Mouse (Mus musculus) layer of hippocampus, postnatal 10 days (tissue): ENCODE results near the gene Prmt9. TPM values are rescaled to one million over a fixed set of nuclear protein-coding genes. Genes with fewer than 3 reads are reported as not detected.

Experiments
- DNase-seq, 2 experiments: peaks; one replicate each; pipeline ENCODE4 v3.0.0; 2021; ENCODE audit warnings: low spot score in 2 of 2
- long read RNA-seq: library from polyadenylated mRNA; stranded (forward); transcript quantifications from one replicate; pipeline ENCODE4 v2.0.0, GENCODE M21; 2023
- total RNA-seq, 2 experiments: library from RNA; stranded (reverse); gene quantifications; 2 replicates each; pipeline ENCODE4 v1.2.3; 2021

The Prmt9 gene
- total RNA-seq, result 10 to 100 TPM; 28.8 to 29.7 TPM
- long read RNA-seq, transcript Prmt9-201 (12 exons, 2,781 nt), result major isoform, 22 of 33 reads
- long read RNA-seq, partial matches to known transcripts, result 3 of 33 reads
- long read RNA-seq, other reads (novel, unspliced or antisense), result 5 of 33 reads

DNA sequence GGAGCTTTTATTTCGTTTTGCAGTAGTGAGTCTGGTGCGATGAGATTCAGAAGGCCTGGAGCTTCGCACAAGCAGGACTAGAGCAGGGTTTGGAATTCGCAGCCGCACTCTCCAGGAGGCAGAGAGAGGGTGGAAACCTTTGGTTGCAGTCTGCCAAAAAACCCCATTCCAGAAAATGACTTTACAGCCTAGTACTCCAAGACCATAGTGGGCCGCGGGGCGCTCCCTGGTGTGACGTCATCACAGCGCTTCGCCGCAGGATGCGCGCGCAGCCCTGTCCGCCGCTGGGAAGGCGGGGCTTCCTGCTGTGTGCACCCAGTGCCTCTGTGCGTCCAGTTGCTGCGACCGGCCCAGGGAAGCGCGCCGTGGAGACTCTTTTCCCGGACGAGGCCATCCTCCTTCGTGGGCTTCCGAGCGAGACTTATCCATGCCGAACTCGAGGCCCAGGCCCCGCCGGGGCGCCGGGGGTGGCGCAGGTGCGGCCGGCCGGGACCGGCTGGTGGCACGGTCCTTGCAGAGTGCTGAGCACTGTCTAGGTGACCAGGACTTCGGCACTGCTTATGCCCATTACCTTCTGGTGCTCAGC is at the start of gene Prmt9:
Gene Prmt9 (plus strand): TSS at position 277 of the 586 bp plus-strand sequence.
- peak; percentile 93 to 96 for DNase-seq

DNA sequence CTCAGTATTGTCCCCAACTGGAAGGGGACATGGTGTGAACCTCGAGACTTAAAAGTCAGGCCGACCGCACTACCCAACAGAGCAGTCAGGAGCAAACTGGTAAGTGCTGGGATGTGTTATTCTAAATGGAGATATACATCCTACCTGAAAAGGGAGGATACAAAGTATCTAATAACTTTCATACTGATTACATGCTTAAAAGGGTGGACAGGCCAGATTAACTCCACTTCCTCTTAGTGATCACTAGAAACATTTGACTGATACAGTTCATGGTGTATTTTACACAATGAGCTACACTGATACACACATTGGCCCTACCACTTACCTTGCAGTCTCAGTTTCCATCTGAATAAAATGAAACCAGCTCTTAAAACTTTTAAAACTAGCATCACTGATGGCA is 48.9 kb upstream of the Prmt9 start:
- DNase-seq, result no peak

DNA sequence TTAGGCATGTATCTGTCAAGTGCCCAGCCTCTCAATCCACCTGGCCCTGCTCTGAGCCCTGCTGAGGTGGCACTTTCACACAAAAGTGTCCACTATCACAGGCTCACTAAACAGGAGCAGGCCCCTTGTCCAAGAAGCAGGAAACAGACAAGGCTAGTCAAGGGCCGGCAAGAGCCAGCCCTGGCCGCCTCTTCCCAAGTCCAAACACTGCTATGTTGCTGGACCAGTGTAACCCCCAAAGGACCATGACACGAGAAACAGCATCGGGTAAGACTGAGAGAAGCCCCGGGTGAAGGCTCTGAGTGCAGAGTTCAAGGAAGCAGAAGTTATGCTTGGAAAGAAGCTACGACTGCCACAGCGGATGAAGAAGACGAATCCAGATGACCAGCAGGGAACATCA is 48.1 kb upstream of the Prmt9 start:
- DNase-seq, result no peak

DNA sequence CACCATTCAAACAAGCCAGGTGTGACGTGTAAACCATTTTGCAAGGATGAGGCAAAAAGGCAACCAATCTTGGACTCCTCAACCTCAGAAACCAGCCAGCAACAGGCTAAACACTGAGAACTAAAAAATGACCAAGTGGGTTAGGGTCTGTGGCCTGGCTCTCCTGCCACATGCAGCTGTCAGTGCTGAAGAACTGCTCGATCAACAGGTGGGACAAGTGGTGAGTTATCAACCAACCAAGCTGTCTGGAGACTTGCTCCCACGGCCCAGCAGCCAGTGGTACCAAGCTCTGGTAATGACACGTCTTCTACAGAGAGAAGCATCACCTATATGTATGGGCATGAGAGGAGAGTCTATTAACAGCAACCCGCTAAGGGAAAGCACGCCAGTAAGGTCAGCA is 46.6 kb upstream of the Prmt9 start:
- no peak for DNase-seq

DNA sequence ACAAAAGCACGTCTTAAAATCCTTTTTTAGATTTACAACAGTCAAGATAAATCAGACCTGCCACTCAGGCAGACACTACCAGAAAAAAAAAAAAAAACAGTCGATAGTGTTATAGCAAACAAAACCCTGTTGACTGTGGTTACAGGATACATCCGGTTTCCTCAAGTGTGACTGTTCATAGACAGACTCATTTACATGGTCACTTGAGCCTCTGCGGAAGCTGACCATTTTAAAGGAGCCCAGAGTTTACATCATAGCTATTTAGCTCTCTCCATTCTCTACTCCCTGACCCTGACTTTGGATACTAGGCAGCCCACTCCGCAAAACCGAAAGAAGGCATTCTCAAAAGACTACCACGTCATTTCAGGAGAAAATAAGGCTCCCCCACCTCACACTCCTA is 42.7 kb upstream of the Prmt9 start:
- no peak for DNase-seq

DNA sequence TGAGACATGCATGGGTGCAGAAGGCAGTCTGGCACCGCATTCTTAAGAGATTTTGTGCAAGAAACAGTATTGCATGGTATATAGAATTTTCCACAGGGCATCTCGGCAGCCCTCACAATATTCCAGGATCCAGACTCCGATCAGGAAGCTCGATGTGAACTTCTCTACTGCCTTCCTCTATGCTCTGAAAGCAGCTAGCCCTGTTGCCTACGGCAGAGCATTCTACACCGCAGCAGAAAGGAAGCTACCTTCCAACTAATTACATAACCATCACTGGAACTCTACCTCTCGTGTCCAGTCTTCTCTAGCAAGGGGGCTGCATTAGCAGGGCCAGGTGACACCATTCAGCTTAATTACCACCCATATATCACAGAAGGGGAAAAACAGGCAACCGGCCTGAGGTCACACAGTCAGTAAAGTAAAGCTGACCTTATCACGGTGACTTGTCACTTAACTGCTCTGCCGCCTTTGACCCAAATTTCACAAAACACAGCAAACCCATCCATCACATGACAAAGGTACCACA is 41.6 kb upstream of the Prmt9 start:
- no peak for DNase-seq

- DNase-seq, result no peak
These were observed 40.2 kb upstream of the Prmt9 start for GRCm38 (mm10) chr8:77509044-77509443.

GRCm38 (mm10) chr8:77510426-77510825 is 38.8 kb upstream of the Prmt9 start:
- DNase-seq, result no peak

- DNase-seq, result no peak
These were observed 37.3 kb upstream of the Prmt9 start for GRCm38 (mm10) chr8:77511750-77512493.

DNA sequence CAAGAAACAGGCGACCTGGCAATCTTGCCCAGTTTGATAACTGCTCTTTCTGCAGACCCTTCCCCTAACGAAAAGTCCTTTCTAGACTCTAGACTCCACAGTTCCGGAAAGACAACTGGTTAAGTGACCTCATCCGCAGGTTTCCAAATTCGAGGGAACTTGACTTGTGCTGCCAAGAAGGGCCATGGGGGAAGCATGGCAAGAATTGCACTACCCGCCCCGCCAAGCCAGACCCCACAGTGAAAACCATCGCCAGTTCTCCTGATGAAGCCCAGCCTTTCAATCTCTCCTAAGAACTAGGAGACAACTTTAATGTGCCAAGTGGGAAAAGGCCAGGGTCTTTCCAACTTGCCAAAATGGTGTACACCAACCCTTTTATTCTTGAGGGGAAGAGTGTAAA is 34.0 kb upstream of the Prmt9 start:
- no peak for DNase-seq

DNA sequence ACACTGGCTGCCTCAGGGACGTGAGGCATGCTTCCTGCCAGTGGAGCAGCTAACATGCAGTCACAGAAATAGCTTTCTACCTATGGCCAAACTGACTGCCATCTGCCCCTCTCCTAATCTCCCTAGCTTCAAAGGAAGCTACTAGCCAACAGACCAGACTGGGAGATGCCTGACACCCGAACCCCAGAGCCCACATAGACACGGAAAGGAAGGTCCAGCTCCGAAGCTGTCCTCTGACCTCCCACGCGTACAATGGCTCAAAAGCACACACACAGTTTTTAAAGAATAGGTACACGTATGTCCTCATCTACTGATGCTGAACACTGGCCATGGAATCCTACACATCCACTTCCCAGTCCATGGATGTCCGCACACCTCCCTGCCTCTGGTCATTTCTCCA is 33.4 kb upstream of the Prmt9 start:
- no peak for DNase-seq

DNA sequence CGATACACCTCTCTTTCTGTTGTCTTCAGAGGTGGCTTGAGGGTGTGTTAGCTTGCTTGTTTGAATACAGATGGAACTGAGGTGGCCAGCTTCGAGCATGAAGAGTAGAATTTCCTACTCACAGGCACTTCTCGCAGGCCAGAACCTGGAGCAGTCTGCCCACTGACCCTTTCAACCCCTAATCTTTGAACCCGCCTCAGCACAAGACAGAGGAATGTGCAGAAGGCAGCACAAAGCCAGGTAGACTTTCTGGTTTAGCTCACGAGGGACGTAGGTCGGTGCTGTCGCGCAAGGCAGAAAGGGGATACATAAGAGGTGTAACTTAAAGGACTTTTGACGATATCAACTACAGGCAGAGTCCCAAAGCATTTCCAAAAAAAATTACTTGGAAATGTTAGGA is 32.4 kb upstream of the Prmt9 start:
- no peak for DNase-seq

DNA sequence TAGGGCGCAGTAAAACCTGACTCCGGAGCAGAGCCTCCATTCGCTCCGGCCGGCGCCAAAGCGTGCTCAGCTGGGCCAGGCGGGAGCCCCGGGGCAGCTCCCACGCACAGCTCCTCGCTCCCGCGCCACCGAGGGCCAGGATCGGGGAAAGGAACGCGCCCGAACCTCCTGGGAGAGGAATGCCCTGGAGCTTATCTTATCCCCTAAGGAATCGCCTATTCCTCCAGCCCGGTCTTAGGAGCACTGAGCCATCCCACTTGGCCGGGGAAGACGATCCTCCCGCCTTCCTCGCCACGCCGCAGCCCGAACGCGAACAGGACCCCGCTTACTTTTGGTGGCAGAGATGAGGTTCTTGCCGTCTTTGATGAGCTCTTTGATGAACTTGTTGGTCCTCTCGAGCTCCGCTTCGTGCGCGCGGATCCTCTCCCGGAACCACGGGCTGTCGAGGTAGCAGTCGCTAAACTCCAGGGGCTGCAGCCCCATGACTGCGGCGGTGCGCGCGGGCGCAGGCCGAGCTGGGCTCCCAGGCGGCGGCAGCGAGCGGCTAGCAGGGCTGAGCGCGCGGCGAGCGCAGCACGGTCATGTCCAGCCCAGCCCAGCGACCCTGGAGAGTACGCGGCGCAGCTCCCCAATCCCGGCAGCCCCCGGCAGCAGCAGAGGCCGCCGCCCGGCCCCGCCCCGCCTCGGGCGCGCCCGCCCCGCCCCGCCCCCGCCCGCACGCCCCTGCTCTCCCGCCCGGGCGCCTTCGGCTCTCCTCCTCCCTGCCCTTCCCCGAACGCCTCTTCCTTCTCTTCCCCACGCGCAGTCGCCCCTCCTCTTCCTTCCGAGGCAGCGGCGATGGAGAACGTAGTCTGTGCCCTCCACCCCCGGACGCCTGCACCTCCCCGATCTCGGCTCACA is 31.6 kb upstream of the Prmt9 start, which contains the start of gene Arhgap10:
Gene Arhgap10 (minus strand): TSS at position 653 of the 900 bp plus-strand sequence.
- DNase-seq, result peak; percentile 53 to 64

DNA sequence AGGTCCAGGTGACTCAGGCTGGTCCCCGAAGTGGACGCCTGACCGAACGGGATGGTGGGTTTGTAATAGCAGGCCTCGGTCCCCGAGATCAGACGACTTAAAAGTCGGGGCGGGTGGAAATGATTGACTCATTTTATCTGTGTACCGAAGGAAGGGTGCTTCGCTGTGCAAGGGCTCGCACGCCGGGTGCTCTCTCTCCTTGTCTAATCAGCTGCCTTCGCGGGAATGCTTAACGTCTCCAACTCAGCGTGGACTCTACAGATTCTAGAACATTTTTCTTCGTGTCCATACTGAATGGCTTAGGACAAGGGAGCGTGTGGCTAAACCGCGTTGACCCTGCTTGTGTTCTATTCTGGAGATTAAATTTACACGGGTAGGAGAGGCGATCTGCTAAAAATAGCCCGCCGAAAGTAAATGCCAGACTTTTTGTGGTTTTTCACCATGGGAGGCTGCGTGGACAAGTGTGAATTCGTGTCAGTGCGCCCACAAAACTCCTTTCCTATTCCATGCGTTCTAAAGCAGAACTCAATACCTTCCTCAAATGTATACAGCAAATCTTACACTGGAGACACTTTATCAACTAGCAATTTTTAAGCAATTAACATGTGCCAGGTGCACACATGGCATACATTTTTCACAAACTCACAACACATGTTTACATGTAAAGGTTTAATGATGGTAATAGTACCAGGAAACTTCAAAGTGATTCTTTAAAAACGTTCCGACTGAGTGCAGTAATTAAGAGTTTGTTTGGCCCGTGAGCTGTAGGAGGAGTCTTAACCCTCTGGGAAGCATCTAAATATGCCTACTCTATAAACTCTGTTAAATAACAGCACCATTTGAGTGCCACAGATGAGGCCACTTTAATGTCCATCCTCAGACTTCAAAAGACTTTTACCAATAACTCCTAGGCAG is 30.7 kb upstream of the Prmt9 start:
- no peak for DNase-seq

- DNase-seq, result no peak
These were observed 28.6 kb upstream of the Prmt9 start for GRCm38 (mm10) chr8:77520601-77521000.

DNA sequence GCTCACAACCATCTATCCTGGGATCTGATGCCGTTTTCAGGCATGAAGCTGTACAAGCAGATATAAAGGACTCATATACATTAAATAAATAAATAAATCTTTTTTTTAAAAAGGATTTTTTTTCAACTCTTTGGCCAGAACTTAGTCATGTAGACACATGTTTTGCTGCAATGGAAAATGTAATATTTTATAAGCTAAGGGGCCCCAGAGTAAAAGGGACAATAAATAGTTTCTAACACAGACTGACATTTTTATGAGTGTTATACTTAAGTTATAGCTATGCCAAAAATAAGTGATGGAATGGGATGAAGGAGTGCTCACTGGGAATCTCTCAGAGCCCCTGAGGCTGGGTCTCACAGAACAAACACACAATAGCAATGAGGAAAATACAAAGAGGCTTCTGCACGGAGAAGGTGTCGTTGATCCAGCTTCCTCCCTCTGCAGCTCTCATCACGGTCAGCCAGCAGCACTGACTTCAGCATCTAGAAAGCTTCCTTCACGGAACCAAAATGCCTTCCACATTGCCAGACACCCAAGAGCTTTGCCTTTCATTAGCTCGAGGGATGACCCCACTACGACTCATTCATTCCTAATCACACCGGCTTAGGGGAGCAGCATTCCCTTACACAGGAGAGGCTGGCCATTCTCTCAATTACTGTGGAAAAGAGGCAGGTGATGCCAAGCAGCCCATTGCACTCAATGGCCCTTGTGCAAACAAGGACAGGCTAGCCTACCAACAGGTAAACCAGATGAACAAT is 28.0 kb upstream of the Prmt9 start:
- no peak for DNase-seq

- DNase-seq, result no peak
These were observed 26.2 kb upstream of the Prmt9 start for GRCm38 (mm10) chr8:77522984-77523383.

DNA sequence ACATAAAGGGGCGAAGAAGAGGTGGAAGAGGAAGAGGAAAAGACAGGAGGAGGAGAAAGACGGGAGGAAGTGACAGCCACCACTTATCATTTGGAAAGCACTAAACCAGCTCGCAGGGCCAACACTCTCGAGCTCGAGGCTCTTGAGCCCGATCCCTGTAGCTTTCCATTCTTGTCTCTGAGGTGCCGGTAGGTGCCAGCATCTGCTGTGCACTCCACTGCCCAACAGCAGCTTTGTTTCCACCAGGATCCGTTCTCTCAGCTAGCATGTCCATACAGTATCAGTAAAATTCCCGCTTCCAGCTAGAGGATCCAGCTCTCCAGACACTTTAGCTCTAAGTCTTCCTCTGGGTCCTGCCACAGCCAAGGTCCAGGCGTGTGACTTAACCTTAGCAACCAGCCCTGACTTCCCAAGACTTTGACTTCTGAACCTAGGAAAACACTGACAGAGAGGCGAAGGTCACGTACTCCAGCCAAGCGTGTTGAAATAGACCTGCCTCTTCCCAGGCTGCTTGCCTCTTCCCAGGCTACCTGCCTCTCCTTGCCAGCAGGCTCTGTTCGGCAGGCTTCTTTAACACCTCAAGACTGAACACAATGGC is 25.1 kb upstream of the Prmt9 start:
- no peak for DNase-seq

- DNase-seq, result no peak
These were observed 24.3 kb upstream of the Prmt9 start for GRCm38 (mm10) chr8:77524906-77525305.
